Mouse (Mus musculus): ENCODE measurements around the gene Dip2c. TPM values are rescaled to one million over a fixed set of nuclear protein-coding genes. Genes with fewer than 3 reads are reported as not detected.

The Dip2c gene
- total RNA-seq, 2 experiments from 2014 or later, result 10.8 to 11.4 TPM

- DNase-seq (ENCODE audit: low spot score), result peak; percentile 27
Measured at GRCm38 (mm10) chr13:9494726-9495125, 218.4 kb downstream of the Dip2c start.

- DNase-seq (ENCODE audit: low spot score), result peak; percentile 26
Measured at GRCm38 (mm10) chr13:9504118-9504856, 228.0 kb downstream of the Dip2c start.

GRCm38 (mm10) chr13:9538556-9538955, 262.2 kb downstream of the Dip2c start:
- DNase-seq (ENCODE audit: low spot score), result no peak

GRCm38 (mm10) chr13:9547698-9548344, 271.5 kb downstream of the Dip2c start:
- DNase-seq (ENCODE audit: low spot score), result no peak

GRCm38 (mm10) chr13:9562099-9562498, 285.8 kb downstream of the Dip2c start:
- no peak for DNase-seq (ENCODE audit: low spot score)

GRCm38 (mm10) chr13:9562921-9563320, 286.6 kb downstream of the Dip2c start:
- peak; percentile 24 for DNase-seq (ENCODE audit: low spot score)

GRCm38 (mm10) chr13:9568852-9569251, 292.5 kb downstream of the Dip2c start:
- DNase-seq (ENCODE audit: low spot score), result no peak

- DNase-seq (ENCODE audit: low spot score), result no peak
Measured at GRCm38 (mm10) chr13:9576686-9577085, 300.4 kb downstream of the Dip2c start.

- peak; percentile 4 for DNase-seq (ENCODE audit: low spot score)
Measured at GRCm38 (mm10) chr13:9578456-9578855, 302.1 kb downstream of the Dip2c start.

- no peak for DNase-seq (ENCODE audit: low spot score)
Measured at GRCm38 (mm10) chr13:9581821-9582220, 305.5 kb downstream of the Dip2c start.

- DNase-seq (ENCODE audit: low spot score), result no peak
Measured at GRCm38 (mm10) chr13:9583579-9583978, 307.3 kb downstream of the Dip2c start.

GRCm38 (mm10) chr13:9599334-9600096, 323.2 kb downstream of the Dip2c start:
- no peak for DNase-seq (ENCODE audit: low spot score)

- DNase-seq (ENCODE audit: low spot score), result no peak
Measured at GRCm38 (mm10) chr13:9601350-9601749, 325.0 kb downstream of the Dip2c start.

GRCm38 (mm10) chr13:9611229-9611628, 334.9 kb downstream of the Dip2c start:
- DNase-seq (ENCODE audit: low spot score), result no peak

- no peak for DNase-seq (ENCODE audit: low spot score)
Measured at GRCm38 (mm10) chr13:9632684-9633083, 356.4 kb downstream of the Dip2c start.

- no peak for DNase-seq (ENCODE audit: low spot score)
Measured at GRCm38 (mm10) chr13:9635951-9636350, 359.6 kb downstream of the Dip2c start.

GRCm38 (mm10) chr13:9636505-9636904, 360.2 kb downstream of the Dip2c start:
- peak; percentile 20 for DNase-seq (ENCODE audit: low spot score)

- no peak for DNase-seq (ENCODE audit: low spot score)
Measured at GRCm38 (mm10) chr13:9637949-9638348, 361.6 kb downstream of the Dip2c start.

GRCm38 (mm10) chr13:9648716-9649115, 372.4 kb downstream of the Dip2c start:
- DNase-seq (ENCODE audit: low spot score), result no peak

GRCm38 (mm10) chr13:9649894-9650293, 373.6 kb downstream of the Dip2c start:
- DNase-seq (ENCODE audit: low spot score), result no peak

- no peak for DNase-seq (ENCODE audit: low spot score)
Measured at GRCm38 (mm10) chr13:9650580-9650979, 374.3 kb downstream of the Dip2c start.

- no peak for DNase-seq (ENCODE audit: low spot score)
Measured at GRCm38 (mm10) chr13:9653018-9653417, 376.7 kb downstream of the Dip2c start.

Data from gastrocnemius, adult 18-20 months (tissue).